Mouse (Mus musculus) cerebellum, postnatal 25 days (tissue): ENCODE measurements around the gene Jag2.

Source experiments
- DNase-seq, 2 experiments: peaks; one replicate each; pipeline ENCODE4 v3.0.0; 2021; ENCODE audit warnings: mixed read lengths in 2 of 2

Gene Jag2

GRCm38 (mm10) chr12:112900641-112901040 is 28.9 kb downstream of the Jag2 start:
- no peak for DNase-seq

GRCm38 (mm10) chr12:112898960-112899359 is 30.6 kb downstream of the Jag2 start:
- DNase-seq, result no peak

- DNase-seq, result no peak
These were observed 31.2 kb downstream of the Jag2 start for GRCm38 (mm10) chr12:112898351-112898750.

- no peak for DNase-seq
These were observed 31.9 kb downstream of the Jag2 start for GRCm38 (mm10) chr12:112897522-112898212.

- no peak for DNase-seq
These were observed 34.6 kb downstream of the Jag2 start for GRCm38 (mm10) chr12:112894969-112895368.

GRCm38 (mm10) chr12:112894303-112894884 is 35.2 kb downstream of the Jag2 start:
- DNase-seq, result no peak

GRCm38 (mm10) chr12:112885465-112885864 is 44.1 kb downstream of the Jag2 start:
- no peak for DNase-seq

GRCm38 (mm10) chr12:112881301-112881815 is 48.2 kb downstream of the Jag2 start:
- DNase-seq, result peak; percentile 67 to 73

GRCm38 (mm10) chr12:112880661-112881060 is 48.9 kb downstream of the Jag2 start:
- no peak for DNase-seq

- no peak for DNase-seq
These were observed 49.8 kb downstream of the Jag2 start for GRCm38 (mm10) chr12:112879731-112880130.

GRCm38 (mm10) chr12:112877607-112878020 is 52.0 kb downstream of the Jag2 start:
- DNase-seq, result no peak

- DNase-seq, result peak in 1 of 2 experiments; percentile 34
These were observed 52.5 kb downstream of the Jag2 start for GRCm38 (mm10) chr12:112877073-112877576.

GRCm38 (mm10) chr12:112876332-112877072 is 53.1 kb downstream of the Jag2 start:
- DNase-seq, result peak; percentile 29 to 46

- peak; percentile 94 to 97 for DNase-seq
These were observed 54.2 kb downstream of the Jag2 start for GRCm38 (mm10) chr12:112875225-112876013.

- DNase-seq, result peak in 1 of 2 experiments; percentile 35
These were observed 55.4 kb downstream of the Jag2 start for GRCm38 (mm10) chr12:112874199-112874598.

- DNase-seq, result peak; percentile 53 to 70
These were observed 56.0 kb downstream of the Jag2 start for GRCm38 (mm10) chr12:112873452-112874190.

- DNase-seq, result no peak
These were observed 56.6 kb downstream of the Jag2 start for GRCm38 (mm10) chr12:112872991-112873390.

GRCm38 (mm10) chr12:112871272-112871671 is 58.3 kb downstream of the Jag2 start:
- no peak for DNase-seq

GRCm38 (mm10) chr12:112870775-112871174 is 58.8 kb downstream of the Jag2 start:
- DNase-seq, result no peak

GRCm38 (mm10) chr12:112869783-112870204 is 59.8 kb downstream of the Jag2 start:
- no peak for DNase-seq
